11 mouse cellular contexts compared by ENCODE assay signal in genomic region chr2:156844715-156845114, GRCm38 (mm10). TPM values are rescaled to one million over a fixed set of nuclear protein-coding genes. Genes with fewer than 3 reads are reported as not detected.
A peak's percentile ranks its signal among the peaks of the same experiment; 100 is the strongest.
DNase-seq lines count a peak whose midpoint lies in the region; ATAC-seq and TF ChIP-seq lines count a peak whose summit lies in the region.
"Had no signal": no experiment of that assay in that cellular context is flagged by ENCODE, and none has a peak within 500 bp of the region (broad histone marks: within the 10 kb centered on the region; RNA-seq: fewer than 3 reads in every experiment).

No protein-coding gene starts in this region.

- no peak overlapping the region for H3K4me2 ChIP-seq in lung, embryonic 15.5 days
- peak overlapping the region; percentile 15; the same call in 1 of the 2 replicates for H3K4me2 ChIP-seq in forebrain, embryonic 12.5 days

- H3K4me1 ChIP-seq in lung, embryonic 15.5 days: peaks cover 55% of the 10 kb centered on the region
- peaks cover 15% of the 10 kb centered on the region for H3K4me1 ChIP-seq in lung, adult 2 months (ENCODE audit: control insufficient read depth, insufficient read depth, low read length)
- peaks cover 52% of the 10 kb centered on the region for H3K4me1 ChIP-seq in forebrain, embryonic 12.5 days

- no peak for DNase-seq in lung, adult 2 months
- peak; percentile 43 for DNase-seq in brain, embryonic 14.5 days (ENCODE audit: low read depth)
- DNase-seq in naive thymus-derived CD4-positive, alpha-beta T cell, adult 2 months (ENCODE audit: low read depth): peak; percentile 3
- no peak for DNase-seq in layer of hippocampus, postnatal 36 days
- no peak for DNase-seq in testis, postnatal 14 days (ENCODE audit: low spot score)
- DNase-seq: cerebellum, adult 9-11 months had no signal

- WGBS in lung, embryonic 15.5 days: 34% methylated on average over 10 of the region's 10 CpGs
- 51% methylated on average over 10 of the region's 10 CpGs for WGBS in lung, adult 2 months
- 38% methylated on average over 10 of the region's 10 CpGs for WGBS in forebrain, embryonic 12.5 days

- no peak overlapping the region for H3K4me3 ChIP-seq in lung, embryonic 15.5 days
- H3K4me3 ChIP-seq in lung, adult 2 months (replicated peaks; ENCODE audit: extremely low read depth, low read depth, low read length): no peak overlapping the region
- no peak overlapping the region for H3K4me3 ChIP-seq in forebrain, embryonic 12.5 days (replicated peaks)
- H3K4me3 ChIP-seq: heart, embryonic 10.5 days had no signal

- H3K27ac ChIP-seq in lung, embryonic 15.5 days: peak overlapping the region; percentile 79
- peak overlapping the region; percentile 56 for H3K27ac ChIP-seq in forebrain, embryonic 12.5 days
- H3K27ac ChIP-seq: heart, embryonic 10.5 days had no signal

- peaks cover 34% of the 10 kb centered on the region for H3K36me3 ChIP-seq in lung, embryonic 15.5 days
- peaks cover 48% of the 10 kb centered on the region for H3K36me3 ChIP-seq in forebrain, embryonic 12.5 days (replicated peaks)

- H3K9ac ChIP-seq in lung, embryonic 15.5 days: no peak overlapping the region
- no peak overlapping the region for H3K9ac ChIP-seq in forebrain, embryonic 12.5 days

- no peak for TF ChIP-seq CTCF in lung, adult 2 months (IDR thresholded peaks at IDR 0.05; ENCODE audit: insufficient read depth, low read length)
- no peak for TF ChIP-seq CTCF in brain, embryonic 14.5 days (IDR thresholded peaks at IDR 0.05; ENCODE audit: borderline replicate concordance, extremely low read depth, insufficient read depth, insufficient read length)

- no peaks in the 10 kb centered on the region for H3K27me3 ChIP-seq in lung, embryonic 15.5 days
- no peaks in the 10 kb centered on the region for H3K27me3 ChIP-seq in forebrain, embryonic 12.5 days

- H3K9me3 ChIP-seq in lung, embryonic 15.5 days: no peaks in the 10 kb centered on the region
- H3K9me3 ChIP-seq in forebrain, embryonic 12.5 days: no peaks in the 10 kb centered on the region
- H3K9me3 ChIP-seq: heart, embryonic 10.5 days had no signal

- no peak for TF ChIP-seq POLR2A in lung, adult 2 months (IDR thresholded peaks at IDR 0.05; ENCODE audit: borderline replicate concordance, extremely low read depth, low read depth, low read length)
- no peak for TF ChIP-seq POLR2A in brain, embryonic 14.5 days (IDR thresholded peaks at IDR 0.05; ENCODE audit: borderline replicate concordance, extremely low read depth, insufficient read depth, insufficient read length, poor library complexity, severe bottlenecking)

- ATAC-seq in lung, embryonic 15.5 days (ENCODE audit: borderline replicate concordance, extremely low read depth, low FRiP score, low TSS enrichment): no peak
- no peak for ATAC-seq in forebrain, embryonic 12.5 days (ENCODE audit: low FRiP score)
- ATAC-seq: intestine, embryonic 16.5 days had no signal

RNA-seq across cellular contexts. Expression of gene Tgif2, which starts 4.9 kb away (rescaled TPM):
- 55.7 and 56.1 TPM in 2 replicates for polyA plus RNA-seq in lung, embryonic 15.5 days (2015; fragmentation: Nextera tagmentation; extraction: Ambion mirVana)
- polyA plus RNA-seq in lung, adult 2 months (2012; rRNA removed): 8.4 and 11.8 TPM in 2 replicates
- polyA plus RNA-seq in brain, embryonic 14.5 days (2012; rRNA removed): 32.5 and 43.0 TPM in 2 replicates
- polyA plus RNA-seq in forebrain, embryonic 12.5 days (2016; fragmentation: Nextera tagmentation; extraction: Ambion mirVana): 88.3 and 89.3 TPM in 2 replicates
- total RNA-seq in layer of hippocampus, postnatal 36 days (2021): 1 to 10 TPM; 1.2 to 1.3 TPM

RNA-seq across cellular contexts. Expression of gene 4930518I15Rik, which starts 13.0 kb away (rescaled TPM):
- 6.0 and 7.5 TPM in 2 replicates for polyA plus RNA-seq in lung, embryonic 15.5 days (2015; fragmentation: Nextera tagmentation; extraction: Ambion mirVana)
- polyA plus RNA-seq in lung, adult 2 months (2012; rRNA removed): 0.89 and 1.7 TPM in 2 replicates
- polyA plus RNA-seq in brain, embryonic 14.5 days (2012; rRNA removed): 3.3 and 4.6 TPM in 2 replicates
- polyA plus RNA-seq in forebrain, embryonic 12.5 days (2016; fragmentation: Nextera tagmentation; extraction: Ambion mirVana): 8.6 and 11.8 TPM in 2 replicates
- total RNA-seq in layer of hippocampus, postnatal 36 days (2021): 1 to 10 TPM; 3.4 TPM

RNA-seq across cellular contexts. Expression of gene Rab5if, which starts 18.2 kb away (rescaled TPM):
- polyA plus RNA-seq in lung, embryonic 15.5 days (2015; fragmentation: Nextera tagmentation; extraction: Ambion mirVana): 186 and 190 TPM in 2 replicates
- polyA plus RNA-seq in lung, adult 2 months (2012; rRNA removed): 82.5 and 104 TPM in 2 replicates
- polyA plus RNA-seq in brain, embryonic 14.5 days (2012; rRNA removed): 118 and 143 TPM in 2 replicates
- polyA plus RNA-seq in forebrain, embryonic 12.5 days (2016; fragmentation: Nextera tagmentation; extraction: Ambion mirVana): 170 and 173 TPM in 2 replicates
- total RNA-seq in layer of hippocampus, postnatal 36 days (2021): 100 to 1,000 TPM; 103 to 108 TPM

RNA-seq across cellular contexts. Expression of gene Sla2, which starts 42.3 kb away (rescaled TPM):
- 0.38 and 2.4 TPM in 2 replicates for polyA plus RNA-seq in lung, embryonic 15.5 days (2015; fragmentation: Nextera tagmentation; extraction: Ambion mirVana)
- polyA plus RNA-seq in lung, adult 2 months (2012; rRNA removed): 0.86 and 0.95 TPM in 2 replicates
- 0.03 and 0.06 TPM in 2 replicates for polyA plus RNA-seq in brain, embryonic 14.5 days (2012; rRNA removed)
- 0.17 and 0.23 TPM in 2 replicates for polyA plus RNA-seq in forebrain, embryonic 12.5 days (2016; fragmentation: Nextera tagmentation; extraction: Ambion mirVana)
- total RNA-seq in layer of hippocampus, postnatal 36 days (2021): under 1 TPM; 0.25 to 0.50 TPM
- total RNA-seq: adrenal gland, postnatal 4 days had no signal

Comparison
In these comparisons a context has a peak if more than half of its experiments do, and no peak if none do; other contexts are left out.
1. DNase-seq: peak in brain, embryonic 14.5 days (single experiment) and naive thymus-derived CD4-positive, alpha-beta T cell, adult 2 months (single experiment); none in lung, adult 2 months (single experiment), layer of hippocampus, postnatal 36 days (0 of 2) and testis, postnatal 14 days (single experiment).